Mouse (Mus musculus) forebrain, embryonic 16.5 days (tissue): ENCODE data around the gene Nfic. TPM values are rescaled to one million over a fixed set of nuclear protein-coding genes. Genes with fewer than 3 reads are reported as not detected.

Experiments
- ATAC-seq: fragments of 200-750 bp; cut with Nextera tagmentation; 2 replicates; pipeline ENCODE4 v1.8.0; 2017; ENCODE audit warnings: mild to moderate bottlenecking, moderate library complexity
- H3K27ac ChIP-seq: fragments of 300-500 bp; sonication (generic); 2 replicates; pipeline ENCODE4 v1.5.1; 2014; ENCODE audit warnings: low read length, control low read depth
- H3K27me3 ChIP-seq: fragments of 300-500 bp; sonication (generic); replicated peaks from 2 replicates; pipeline ENCODE4 v1.6.1; 2014; ENCODE audit warnings: low read length; ENCODE audit not compliant: control insufficient read depth, insufficient read depth
- H3K36me3 ChIP-seq: fragments of 300-500 bp; sonication (generic); 2 replicates; pipeline ENCODE4 v1.6.1; 2014; ENCODE audit not compliant: control insufficient read depth, insufficient read depth
- H3K4me1 ChIP-seq: fragments of 300-500 bp; sonication (generic); replicated peaks from 2 replicates; pipeline ENCODE4 v1.6.1; 2014; ENCODE audit warnings: low read length; ENCODE audit not compliant: control insufficient read depth, insufficient read depth
- H3K4me2 ChIP-seq: fragments of 300-500 bp; sonication (generic); 2 replicates; pipeline ENCODE4 v1.6.1; 2014; ENCODE audit warnings: mild to moderate bottlenecking, low read length, control low read depth
- H3K4me3 ChIP-seq: fragments of 300-500 bp; sonication (generic); replicated peaks from 2 replicates; pipeline ENCODE4 v1.5.1; 2014; ENCODE audit warnings: mild to moderate bottlenecking, low read length, control low read depth
- H3K9ac ChIP-seq: fragments of 300-500 bp; sonication (generic); replicated peaks from 2 replicates; pipeline ENCODE4 v1.6.1; 2014; ENCODE audit warnings: low read depth, low read length, control low read depth
- H3K9me3 ChIP-seq: fragments of 300-500 bp; sonication (generic); 2 replicates; pipeline ENCODE4 v1.6.1; 2016; ENCODE audit warnings: low read length; ENCODE audit not compliant: control insufficient read depth
- WGBS: fragments of 180-500 bp; shearing (Covaris S2); extraction: QIAGEN DNeasy Blood & Tissue Kit; methylation state at CpG from one replicate; pipeline ENCODE4 v1.1.7; 2014; 5-methylcytosine and 5-hydroxymethylcytosine counted together
- microRNA-seq: library from miRNA; unstranded; fragments of <30 nt; microRNA quantifications from one replicate; pipeline ENCODE4, GENCODE M21; 2017
- polyA plus RNA-seq: library from polyadenylated mRNA; unstranded; fragments of >200 nt; fragmentation: Nextera tagmentation; extraction: Ambion mirVana; gene quantifications from 2 replicates; pipeline ENCODE4 v1.2.1, GENCODE M21; 2015

Nfic gene
- polyA plus RNA-seq, 1 experiment from 2014 or later: 25.4 TPM

GRCm38 (mm10) chr10:81349146-81349545 lies 106.3 kb downstream of the Nfic start:
- Histone ChIP-seq H3K4me3 (peak overlapping the region; percentile 70), H3K9me3 (no peaks in the 10 kb centered on the region), H3K36me3 (no peaks in the 10 kb centered on the region), H3K4me1 (peaks cover 22% of the 10 kb centered on the region), H3K4me2 (peak overlapping the region; percentile 95), H3K9ac (no peak overlapping the region; the same call in 1 of the 2 replicates), H3K27me3 (peaks cover 12% of the 10 kb centered on the region), H3K27ac (no peak overlapping the region)
- WGBS: 5% methylated on average over 12 of the region's 12 CpGs
- ATAC-seq: no peak

- H3K27ac ChIP-seq: no peak overlapping the region
- H3K4me2 ChIP-seq: peak overlapping the region; percentile 59
- H3K4me1 ChIP-seq: peaks cover 28% of the 10 kb centered on the region
- peak overlapping the region; percentile 45 for H3K9ac ChIP-seq
- H3K27me3 ChIP-seq: peaks cover 34% of the 10 kb centered on the region
- no peaks in the 10 kb centered on the region for H3K36me3 ChIP-seq
- no peaks in the 10 kb centered on the region for H3K9me3 ChIP-seq
- 9% methylated on average over 53 of the region's 55 CpGs for WGBS
- ATAC-seq: no peak
- H3K4me3 ChIP-seq: peak overlapping the region; percentile 37
Measured at GRCm38 (mm10) chr10:81346453-81347067, 108.9 kb downstream of the Nfic start.

Small RNA genes lying within 50 kb of the gene (microRNA-seq; reads per million reads assigned to microRNA genes)
- not detected for gene Gm25595
- 1.9 reads per million for gene Mir1191b
- gene Mir6913: not detected

Other genes starting within 250 kb of the Nfic start
- gene Atcay, start 224.8 kb downstream of the Nfic start, polyA plus RNA-seq: 81.4 and 94.9 TPM in 2 replicates
- 18.4 and 24.0 TPM in 2 replicates for gene Zfr2, start 222.5 kb downstream of the Nfic start, polyA plus RNA-seq
- gene Matk, start 202.7 kb downstream of the Nfic start, polyA plus RNA-seq: 28.8 and 44.2 TPM in 2 replicates
- 84.0 and 90.1 TPM in 2 replicates for gene Mrpl54, start 188.7 kb downstream of the Nfic start, polyA plus RNA-seq
- 39.1 and 41.6 TPM in 2 replicates for gene Apba3, start 188.7 kb downstream of the Nfic start, polyA plus RNA-seq
- 7.3 and 8.3 TPM in 2 replicates for gene Tjp3, start 164.1 kb downstream of the Nfic start, polyA plus RNA-seq
- 138 and 143 TPM in 2 replicates for gene Pip5k1c, start 162.7 kb downstream of the Nfic start, polyA plus RNA-seq
- 36.8 and 38.3 TPM in 2 replicates for gene Cactin, start 134.5 kb downstream of the Nfic start, polyA plus RNA-seq
- 3.6 and 4.9 TPM in 2 replicates for gene Tbxa2r, start 126.9 kb downstream of the Nfic start, polyA plus RNA-seq
- not detected in 2 replicates for gene Gipc3, start 112.4 kb downstream of the Nfic start, polyA plus RNA-seq
- gene Hmg20b, start 105.2 kb downstream of the Nfic start, polyA plus RNA-seq: 33.4 and 34.2 TPM in 2 replicates
- gene Mfsd12, start 98.1 kb downstream of the Nfic start, polyA plus RNA-seq: 11.4 and 11.5 TPM in 2 replicates
- gene 4930404N11Rik, start 89.8 kb downstream of the Nfic start, polyA plus RNA-seq: 0.72 and 0.86 TPM in 2 replicates
- 121 and 133 TPM in 2 replicates for gene Fzr1, start 77.1 kb downstream of the Nfic start, polyA plus RNA-seq
- gene Dohh, start 71.2 kb downstream of the Nfic start, polyA plus RNA-seq: 86.0 and 91.0 TPM in 2 replicates
- gene Gm48551, start 71.2 kb downstream of the Nfic start, polyA plus RNA-seq: 6.2 and 8.8 TPM in 2 replicates
- gene Gm48552, start 66.6 kb downstream of the Nfic start, polyA plus RNA-seq: 1.0 and 2.2 TPM in 2 replicates
- gene Smim24, start 62.6 kb downstream of the Nfic start, polyA plus RNA-seq: 1.2 and 1.8 TPM in 2 replicates
- gene Celf5, start 27.1 kb upstream of the Nfic start, polyA plus RNA-seq: 75.3 and 93.0 TPM in 2 replicates
- 70.4 and 80.9 TPM in 2 replicates for gene Ncln, start 40.8 kb upstream of the Nfic start, polyA plus RNA-seq
- gene S1pr4, start 44.5 kb upstream of the Nfic start, polyA plus RNA-seq: 0.40 and 0.53 TPM in 2 replicates
- gene Gna15, start 68.6 kb upstream of the Nfic start, polyA plus RNA-seq: 0.42 and 0.76 TPM in 2 replicates
- gene Gna11, start 89.6 kb upstream of the Nfic start, polyA plus RNA-seq: 106 and 112 TPM in 2 replicates
- gene Aes, start 103.9 kb upstream of the Nfic start, polyA plus RNA-seq: 632 and 683 TPM in 2 replicates
- 27.1 and 32.6 TPM in 2 replicates for gene Tle2, start 118.9 kb upstream of the Nfic start, polyA plus RNA-seq
- gene Tle6, start 145.4 kb upstream of the Nfic start, polyA plus RNA-seq: 3.5 and 3.7 TPM in 2 replicates
- 2.7 and 3.4 TPM in 2 replicates for gene BC025920, start 150.6 kb upstream of the Nfic start, polyA plus RNA-seq
- 51.4 and 55.1 TPM in 2 replicates for gene Sirt6, start 172.2 kb upstream of the Nfic start, polyA plus RNA-seq
- gene Ankrd24, start 172.9 kb upstream of the Nfic start, polyA plus RNA-seq: 13.8 and 16.5 TPM in 2 replicates
- 6.6 and 6.9 TPM in 2 replicates for gene Gm10778, start 193.4 kb upstream of the Nfic start, polyA plus RNA-seq
- gene Zfp433, start 249.2 kb upstream of the Nfic start, polyA plus RNA-seq: 20.4 and 25.1 TPM in 2 replicates